Mouse (Mus musculus) skeletal muscle tissue, postnatal 0 days (tissue): ENCODE data around the gene Gm7029. TPM values are rescaled to one million over a fixed set of nuclear protein-coding genes. Genes with fewer than 3 reads are reported as not detected.

Source experiments
- microRNA-seq, 2 experiments: library from miRNA; unstranded; fragments of <30 nt; microRNA quantifications; one replicate each; pipeline ENCODE4; 2016
- polyA plus RNA-seq: library from polyadenylated mRNA; unstranded; fragments of >200 nt; fragmentation: Nextera tagmentation; extraction: Ambion mirVana; gene quantifications from 2 replicates; pipeline ENCODE4 v1.2.1, GENCODE M21; 2015

Gm7029 gene
- not detected in 2 replicates for polyA plus RNA-seq

DNA sequence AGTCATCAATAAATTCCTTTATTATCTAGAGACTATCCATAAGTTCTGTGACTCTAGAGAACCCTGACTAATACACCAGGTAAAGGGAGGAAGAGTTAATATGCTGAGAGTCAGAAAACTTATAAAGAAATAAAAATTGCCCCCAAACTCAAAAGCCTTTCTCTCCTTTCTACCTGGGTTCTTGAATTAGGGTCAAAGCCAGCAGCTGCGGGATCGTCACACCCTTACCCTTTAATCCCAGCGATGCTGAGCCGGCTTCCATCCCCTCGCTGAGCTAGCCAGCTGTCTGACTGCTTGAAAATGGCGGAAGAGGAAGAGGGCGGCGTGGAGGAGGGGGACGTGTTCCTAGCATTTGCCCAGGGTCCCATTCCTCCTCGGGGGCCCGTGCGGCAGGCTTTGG lies at the start of gene Gm7029:
Gm7029 (plus strand) TSS at position 301 of the 400 bp plus-strand sequence.

DNA sequence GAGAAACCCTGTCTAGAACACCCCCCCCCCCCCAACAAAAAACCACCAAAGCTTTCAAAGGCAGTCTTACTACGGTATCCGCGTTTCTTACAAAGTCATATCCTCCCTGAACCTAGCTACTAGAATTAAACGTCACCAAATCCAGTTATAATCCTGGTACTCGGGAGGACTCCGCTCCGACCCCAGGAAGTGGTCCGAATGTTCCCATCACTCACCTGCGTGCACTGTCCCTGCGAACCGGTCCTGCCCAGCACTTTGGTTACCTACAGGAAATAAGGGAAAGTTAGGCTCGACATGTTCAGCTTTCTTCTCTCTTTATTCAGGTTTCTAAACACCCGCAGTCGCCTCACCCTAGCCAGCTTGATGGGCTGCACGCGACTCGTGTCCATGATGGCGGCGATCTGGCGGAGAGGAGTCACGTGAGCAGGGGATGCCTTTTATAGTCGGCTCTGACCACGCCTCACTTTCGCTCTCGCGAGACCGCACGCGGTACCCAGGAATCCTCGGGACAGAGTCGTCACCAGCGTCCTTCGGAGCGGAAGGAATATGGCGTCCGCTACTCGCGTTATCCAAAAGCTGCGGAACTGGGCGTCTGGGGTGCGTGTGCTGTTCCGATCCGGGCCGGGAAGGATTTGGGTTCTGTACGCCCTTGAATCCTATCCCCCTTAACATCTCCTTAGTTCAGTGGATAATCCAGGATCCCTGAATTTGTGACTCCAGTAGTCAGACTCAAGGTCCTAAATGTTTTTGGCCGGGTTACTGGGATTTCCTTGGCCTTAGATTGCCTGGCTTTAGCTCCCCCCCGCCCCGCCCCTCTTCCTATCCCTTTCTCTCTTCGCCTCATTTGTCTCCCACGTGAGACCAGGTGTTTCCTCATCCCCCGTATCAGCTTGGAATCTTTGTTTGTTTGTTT lies 49.3 kb upstream of the Gm7029 start, which contains the start of the genes Rps28 and Ndufa7:
Rps28 (minus strand) TSS at position 479 of the 913 bp plus-strand sequence.
Ndufa7 (plus strand) TSS at position 489 of the 913 bp plus-strand sequence.

DNA sequence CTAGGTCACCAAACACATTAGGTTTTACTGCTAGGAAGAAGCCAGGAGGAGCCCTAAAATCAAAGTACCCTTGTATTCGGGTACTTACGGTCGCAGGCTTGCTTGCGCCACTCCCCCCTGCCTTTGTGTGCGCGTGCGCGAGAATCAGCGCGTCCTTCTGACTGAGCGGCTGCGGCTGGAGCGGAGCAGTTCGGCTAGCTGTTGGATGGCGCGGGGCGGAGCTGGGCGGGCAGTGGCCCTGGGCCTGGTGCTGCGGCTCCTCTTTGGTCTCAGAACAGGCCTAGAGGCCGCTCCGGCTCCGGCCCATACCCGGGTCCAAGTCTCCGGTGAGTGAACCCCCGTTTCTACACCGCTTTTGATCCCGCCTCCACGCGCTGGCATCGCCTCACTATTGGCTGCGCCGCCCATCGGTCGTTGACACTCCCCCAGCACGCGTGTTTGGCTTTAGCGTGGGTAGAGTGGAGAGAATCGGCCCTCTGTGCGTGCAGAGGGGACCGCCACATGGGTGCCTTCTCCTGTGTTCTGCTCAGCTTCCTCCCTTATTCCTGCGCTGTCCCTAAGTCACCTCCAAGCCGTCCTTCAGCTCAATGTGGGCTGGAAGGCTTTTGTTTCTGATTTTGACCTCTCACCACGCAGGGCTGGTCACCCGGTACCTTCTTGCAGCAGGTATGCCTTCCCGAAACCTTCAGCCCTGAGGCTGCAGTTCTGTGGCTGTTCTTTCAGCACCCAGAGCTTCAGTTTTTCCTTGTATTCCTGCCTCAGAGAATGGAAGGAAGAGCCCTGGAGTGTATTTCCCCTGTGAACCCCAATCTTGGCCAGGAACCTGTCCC lies 30.5 kb upstream of the Gm7029 start, which contains the start of gene Cd320:
Cd320 (plus strand) TSS at position 126 of the 830 bp plus-strand sequence.

DNA sequence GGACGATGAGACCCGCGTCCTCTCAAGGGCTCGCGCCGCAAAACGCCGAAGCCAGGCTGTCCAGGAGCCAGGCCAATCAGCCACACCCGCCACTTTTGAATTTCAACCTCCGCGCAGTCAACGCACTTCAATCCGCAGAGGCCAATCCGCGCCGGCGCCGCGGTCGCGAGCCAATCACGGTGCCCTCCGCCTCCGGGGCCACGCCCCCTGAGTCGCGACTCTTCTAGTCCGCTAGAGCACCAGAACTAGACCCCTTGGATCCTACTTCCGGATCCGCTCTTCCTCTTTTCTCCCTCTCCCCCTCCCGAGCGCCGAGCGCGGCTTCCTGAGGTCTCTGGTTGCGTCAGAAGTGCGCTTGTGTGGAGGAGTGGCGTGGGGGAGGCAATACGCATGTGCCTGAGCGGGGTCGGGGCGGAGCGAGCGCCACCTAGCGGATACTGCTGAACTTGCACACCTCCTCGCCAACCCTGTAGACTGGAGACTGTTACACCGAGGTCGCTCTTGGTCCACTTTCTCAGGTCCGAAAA lies 17.0 kb downstream of the Gm7029 start, which contains the start of gene Kifc1:
Kifc1 (minus strand) TSS at position 129 of the 527 bp plus-strand sequence.

DNA sequence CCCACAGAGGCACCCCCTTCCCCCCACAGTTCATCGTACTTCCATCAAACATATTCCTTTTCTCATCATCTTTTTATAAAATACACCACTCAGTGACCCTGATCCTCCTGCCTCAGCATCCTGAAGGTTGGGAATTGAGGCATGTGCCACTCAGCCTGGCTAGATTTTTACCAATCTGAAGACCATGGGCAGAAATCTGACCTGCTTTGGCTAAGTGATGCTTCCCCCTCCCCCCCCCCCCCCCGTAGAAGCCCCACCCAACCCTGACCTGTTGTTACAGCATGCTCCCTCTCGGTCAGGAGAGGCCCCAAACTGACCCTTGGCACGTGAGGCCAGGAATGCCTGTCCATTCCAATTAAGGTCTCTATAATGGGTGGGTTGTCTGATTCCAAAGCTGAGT lies 31.2 kb downstream of the Gm7029 start, which contains the start of gene Platr17:
Platr17 (plus strand) TSS at position 301 of the 400 bp plus-strand sequence.

DNA sequence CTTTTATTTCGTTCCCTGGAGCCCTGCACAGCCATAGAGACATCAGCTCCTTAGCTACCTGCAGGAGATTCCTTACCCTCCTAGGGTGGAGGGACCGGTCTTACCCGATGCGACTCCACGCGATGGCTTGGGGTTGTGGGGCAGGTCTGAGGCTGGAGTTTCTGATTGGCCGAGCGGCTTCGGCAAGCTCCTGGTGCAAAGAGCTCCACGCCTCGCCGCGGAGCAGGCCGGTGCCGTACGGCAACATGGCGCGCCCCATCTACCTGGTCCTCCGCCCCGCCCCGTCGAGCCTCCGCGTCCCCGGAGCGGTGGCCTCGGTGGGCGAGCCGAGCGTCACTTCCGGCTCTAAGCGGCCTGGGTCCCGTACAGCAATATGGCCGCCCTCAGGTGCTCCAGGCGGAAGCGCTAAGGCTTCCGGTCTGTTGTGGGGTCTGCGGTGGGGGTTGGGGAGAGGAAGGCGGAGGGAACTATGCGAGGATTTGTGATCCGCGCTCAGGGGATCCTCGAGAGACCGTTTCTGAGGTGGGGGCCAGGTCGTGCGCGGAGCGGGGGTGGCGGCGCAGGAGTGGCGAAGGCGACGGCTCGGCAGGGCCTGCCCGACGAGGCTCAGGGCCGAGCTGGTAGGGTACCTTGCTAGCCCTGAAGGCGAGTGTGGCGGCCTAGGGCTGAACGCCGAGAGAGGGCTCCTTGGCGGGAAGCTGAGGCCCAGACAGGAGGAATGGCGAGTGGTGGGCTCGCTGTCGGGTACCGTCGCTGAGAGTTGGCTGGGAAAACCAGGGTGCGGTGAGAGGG lies 35.6 kb downstream of the Gm7029 start, which contains the start of gene Daxx:
Daxx (plus strand) TSS at position 338 of the 792 bp plus-strand sequence.

DNA sequence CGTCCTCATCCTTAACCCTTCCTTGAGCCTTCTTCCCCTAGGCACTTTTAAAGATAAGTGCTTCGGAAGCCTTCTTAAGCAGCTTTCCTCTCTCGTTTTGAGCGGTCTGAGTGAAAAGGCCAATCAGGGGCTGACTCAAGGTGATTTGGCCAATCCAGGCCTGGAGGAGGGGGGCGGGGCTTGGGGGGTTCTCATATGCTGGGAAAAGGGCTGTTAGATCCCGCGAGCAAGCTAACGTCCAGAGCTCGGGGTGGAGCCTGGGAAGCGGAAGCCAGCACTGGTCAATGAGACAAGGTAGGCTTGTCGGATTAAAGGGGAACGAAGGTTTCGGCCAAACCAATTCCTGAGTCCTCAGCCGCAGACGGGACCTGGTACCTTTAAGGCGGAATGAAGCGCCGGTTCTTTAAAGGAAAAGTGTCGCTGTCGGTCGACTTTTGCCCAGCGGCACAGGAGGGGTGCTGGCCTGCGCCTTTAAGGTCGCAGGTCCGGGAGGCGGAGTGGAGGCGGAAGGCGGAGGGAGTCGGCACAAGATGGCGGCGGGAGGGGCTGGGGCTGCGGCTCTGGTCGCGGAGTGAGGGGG lies 42.1 kb downstream of the Gm7029 start, which contains the start of the genes Tapbp and Zbtb22:
Tapbp (plus strand) TSS at position 229 of the 580 bp plus-strand sequence.
Zbtb22 (plus strand) TSS at position 234 of the 580 bp plus-strand sequence.

Small RNAs within 50 kb of the gene (microRNA-seq; reads per million reads assigned to microRNA genes)
- gene Gm27740: 0 reads per million in 2 experiments

Other genes with a start within 250 kb of the Gm7029 start
- 24.4 and 25.3 TPM in 2 replicates for gene Zfp414, start 244.7 kb upstream of the Gm7029 start, polyA plus RNA-seq
- 0.26 and 0.29 TPM in 2 replicates for gene Pram1, start 235.8 kb upstream of the Gm7029 start, polyA plus RNA-seq
- 96.2 and 131 TPM in 2 replicates for gene Hnrnpm, start 187.0 kb upstream of the Gm7029 start, polyA plus RNA-seq
- gene March2, start 155.2 kb upstream of the Gm7029 start, polyA plus RNA-seq: 75.3 and 77.9 TPM in 2 replicates
- gene Rab11b, start 113.3 kb upstream of the Gm7029 start, polyA plus RNA-seq: 235 and 237 TPM in 2 replicates
- 76.0 and 98.6 TPM in 2 replicates for gene Angptl4, start 92.0 kb upstream of the Gm7029 start, polyA plus RNA-seq
- 29.3 and 30.3 TPM in 2 replicates for gene Kank3, start 63.3 kb upstream of the Gm7029 start, polyA plus RNA-seq
- 640 and 826 TPM in 2 replicates for gene Rps28, start 49.3 kb upstream of the Gm7029 start, polyA plus RNA-seq
- 501 and 563 TPM in 2 replicates for gene Ndufa7, start 49.3 kb upstream of the Gm7029 start, polyA plus RNA-seq
- gene Cd320, start 30.7 kb upstream of the Gm7029 start, polyA plus RNA-seq: 28.6 and 40.2 TPM in 2 replicates
- 1.4 and 2.0 TPM in 2 replicates for gene Kifc1, start 16.8 kb downstream of the Gm7029 start, polyA plus RNA-seq
- 0.18 and 0.55 TPM in 2 replicates for gene Platr17, start 31.3 kb downstream of the Gm7029 start, polyA plus RNA-seq
- gene Daxx, start 35.6 kb downstream of the Gm7029 start, polyA plus RNA-seq: 22.3 and 22.6 TPM in 2 replicates
- 28.8 and 38.5 TPM in 2 replicates for gene Tapbp, start 42.1 kb downstream of the Gm7029 start, polyA plus RNA-seq
- gene Zbtb22, start 42.1 kb downstream of the Gm7029 start, polyA plus RNA-seq: 10.8 and 12.1 TPM in 2 replicates
- gene Rgl2, start 55.7 kb downstream of the Gm7029 start, polyA plus RNA-seq: 20.9 and 22.0 TPM in 2 replicates
- gene Pfdn6, start 66.5 kb downstream of the Gm7029 start, polyA plus RNA-seq: 91.1 and 107 TPM in 2 replicates
- 13.7 and 15.4 TPM in 2 replicates for gene Wdr46, start 66.8 kb downstream of the Gm7029 start, polyA plus RNA-seq
- 5.6 and 7.0 TPM in 2 replicates for gene B3galt4, start 77.7 kb downstream of the Gm7029 start, polyA plus RNA-seq
- 31.6 and 31.8 TPM in 2 replicates for gene Vps52, start 82.0 kb downstream of the Gm7029 start, polyA plus RNA-seq
- 1,060 and 1,200 TPM in 2 replicates for gene Rps18, start 82.2 kb downstream of the Gm7029 start, polyA plus RNA-seq
- 49.2 and 107 TPM in 2 replicates for gene H2-K1, start 126.5 kb downstream of the Gm7029 start, polyA plus RNA-seq
- gene Ring1, start 150.8 kb downstream of the Gm7029 start, polyA plus RNA-seq: 12.3 and 13.6 TPM in 2 replicates
- gene H2-Ke6, start 154.2 kb downstream of the Gm7029 start, polyA plus RNA-seq: 46.7 and 46.9 TPM in 2 replicates
- gene Slc39a7, start 157.8 kb downstream of the Gm7029 start, polyA plus RNA-seq: 82.1 and 94.7 TPM in 2 replicates
- gene Rxrb, start 158.0 kb downstream of the Gm7029 start, polyA plus RNA-seq: 31.9 and 33.4 TPM in 2 replicates
- 1.9 and 5.7 TPM in 2 replicates for gene Col11a2, start 165.6 kb downstream of the Gm7029 start, polyA plus RNA-seq
- 0.27 and 0.35 TPM in 2 replicates for gene H2-Oa, start 218.5 kb downstream of the Gm7029 start, polyA plus RNA-seq
- 10.7 and 10.8 TPM in 2 replicates for gene H2-DMa, start 245.7 kb downstream of the Gm7029 start, polyA plus RNA-seq
- 42.6 and 45.7 TPM in 2 replicates for gene Brd2, start 248.8 kb downstream of the Gm7029 start, polyA plus RNA-seq